Mouse (Mus musculus) heart, embryonic 13.5 days (tissue): Measurements from ENCODE around the gene Ppip5k2. TPM values are rescaled to one million over a fixed set of nuclear protein-coding genes. Genes with fewer than 3 reads are reported as not detected.

Experiments used
- ATAC-seq: fragments of 200-750 bp; cut with Nextera tagmentation; 2 replicates; pipeline ENCODE4 v1.8.0; 2017; ENCODE audit warnings: moderate TSS enrichment; ENCODE audit not compliant: insufficient number of reproducible peaks, low FRiP score, low TSS enrichment; ENCODE audit errors: extremely low read depth
- H3K27ac ChIP-seq: fragments of 300-500 bp; sonication (generic); replicated peaks from 2 replicates; pipeline ENCODE4 v1.5.1; 2015; ENCODE audit warnings: moderate library complexity, mild to moderate bottlenecking, inconsistent platforms
- H3K27me3 ChIP-seq: fragments of 300-500 bp; sonication (generic); replicated peaks from 2 replicates; pipeline ENCODE4 v1.6.1; 2015; ENCODE audit warnings: mild to moderate bottlenecking, inconsistent platforms
- H3K36me3 ChIP-seq: fragments of 300-500 bp; sonication (generic); 2 replicates; pipeline ENCODE4 v1.6.1; 2015; ENCODE audit warnings: mild to moderate bottlenecking, inconsistent platforms
- H3K4me1 ChIP-seq: fragments of 300-500 bp; sonication (generic); 2 replicates; pipeline ENCODE4 v1.6.1; 2015; ENCODE audit warnings: inconsistent platforms
- H3K4me2 ChIP-seq: fragments of 300-500 bp; sonication (generic); 2 replicates; pipeline ENCODE4 v1.6.1; 2015; ENCODE audit warnings: inconsistent platforms, mild to moderate bottlenecking, moderate library complexity
- H3K4me3 ChIP-seq: fragments of 300-500 bp; sonication (generic); 2 replicates; pipeline ENCODE4 v1.5.1; 2015; ENCODE audit warnings: moderate library complexity, mild to moderate bottlenecking, inconsistent platforms
- H3K9ac ChIP-seq: fragments of 300-500 bp; sonication (generic); 2 replicates; pipeline ENCODE4 v1.6.1; 2015; ENCODE audit warnings: inconsistent platforms, mild to moderate bottlenecking, moderate library complexity
- H3K9me3 ChIP-seq: fragments of 300-500 bp; sonication (generic); 2 replicates; pipeline ENCODE4 v1.6.1; 2016; ENCODE audit warnings: inconsistent platforms
- WGBS: fragments of 180-500 bp; shearing (Covaris S2); methylation state at CpG from one replicate; pipeline ENCODE4 v1.1.7; 2015; ENCODE audit warnings: mixed read lengths; 5-methylcytosine and 5-hydroxymethylcytosine counted together
- polyA plus RNA-seq: library from polyadenylated mRNA; unstranded; fragments of >200 nt; fragmentation: Nextera tagmentation; extraction: Ambion mirVana; gene quantifications from 2 replicates; pipeline ENCODE4 v1.2.1, GENCODE M21; 2015

Ppip5k2 gene
- polyA plus RNA-seq, 1 experiment from 2014 or later, result 33.1 TPM

DNA sequence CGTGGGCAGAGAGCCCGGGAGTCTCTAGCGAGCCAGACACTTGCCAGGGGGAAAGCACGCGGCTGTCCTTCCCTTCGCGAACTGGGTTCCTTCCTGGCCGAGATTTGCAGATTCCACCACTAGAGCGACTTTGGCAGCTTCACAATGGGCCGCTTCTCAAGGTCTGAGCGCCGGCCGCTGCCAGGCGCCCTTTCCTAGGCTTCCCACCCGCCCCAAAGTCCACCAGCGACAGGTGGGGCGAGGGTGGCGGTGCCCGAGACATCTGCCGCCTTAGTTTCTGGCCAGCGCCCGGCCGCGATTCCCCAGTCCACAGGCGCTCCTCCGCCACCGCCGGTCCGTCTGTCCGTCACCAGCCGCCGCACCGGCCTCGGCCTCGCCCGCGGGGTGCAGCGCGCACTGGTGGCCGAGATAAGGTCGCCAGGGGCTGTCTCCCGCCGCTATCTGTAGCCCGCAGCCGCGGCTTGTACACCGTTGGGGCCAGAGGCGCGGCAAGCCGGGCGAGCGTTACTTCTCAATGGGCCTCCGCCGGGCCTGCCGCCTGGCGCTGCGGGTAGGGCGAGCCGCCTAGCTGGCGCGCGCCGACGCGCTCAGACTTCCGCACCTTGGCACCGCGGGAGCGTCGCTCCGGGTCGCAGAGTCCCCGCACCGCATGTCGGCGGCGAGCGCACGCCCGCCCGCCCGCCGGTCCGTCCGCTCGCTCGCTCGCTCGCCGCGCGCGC is 109.4 kb downstream of the Ppip5k2 start:
- Histone ChIP-seq H3K4me1 (peaks cover 32% of the 10 kb centered on the region), H3K36me3 (no peaks in the 10 kb centered on the region), H3K27ac (peak overlapping the region; percentile 84), H3K9me3 (no peaks in the 10 kb centered on the region), H3K27me3 (no peaks in the 10 kb centered on the region), H3K9ac (peak overlapping the region; percentile 90), H3K4me2 (peak overlapping the region; percentile 86), H3K4me3 (peak overlapping the region; percentile 92)
- ATAC-seq, result peak; percentile 39
- WGBS, result under 1% methylated on average over 93 of the region's 93 CpGs

DNA sequence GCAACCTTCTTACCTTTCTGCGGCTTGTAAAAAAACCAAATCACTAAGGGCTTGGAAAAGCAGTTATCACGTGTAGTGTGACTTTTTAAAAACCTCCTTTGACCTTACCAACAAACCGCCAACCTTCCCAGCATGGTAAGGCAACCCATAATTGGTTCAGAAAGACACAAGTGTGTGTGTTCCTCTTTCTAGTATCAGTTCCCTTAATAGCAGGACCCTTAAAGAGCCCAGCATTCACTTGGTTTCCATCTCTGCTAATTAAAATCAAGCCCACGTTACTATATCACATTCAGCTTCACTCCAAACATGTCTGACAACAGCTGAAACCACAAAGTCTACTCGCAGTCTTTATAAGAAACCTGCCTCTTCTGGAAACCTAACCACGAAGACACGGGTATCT is 110.8 kb downstream of the Ppip5k2 start:
- H3K9me3 ChIP-seq, result no peaks in the 10 kb centered on the region
- peak overlapping the region; percentile 92 for H3K4me3 ChIP-seq
- ATAC-seq, result no peak
- H3K27me3 ChIP-seq, result no peaks in the 10 kb centered on the region
- no peak overlapping the region; the same call in 1 of the 2 replicates for H3K9ac ChIP-seq
- H3K36me3 ChIP-seq, result no peaks in the 10 kb centered on the region
- peak overlapping the region; percentile 86 for H3K4me2 ChIP-seq
- peaks cover 36% of the 10 kb centered on the region for H3K4me1 ChIP-seq
- 70% methylated on average over 7 of the region's 7 CpGs for WGBS
- no peak overlapping the region for H3K27ac ChIP-seq

GRCm38 (mm10) chr1:97657786-97658185 is 112.4 kb downstream of the Ppip5k2 start:
- Histone ChIP-seq H3K4me1 (peaks cover 46% of the 10 kb centered on the region), H3K27ac (no peak overlapping the region), H3K9ac (no peak overlapping the region), H3K4me3 (no peak overlapping the region), H3K4me2 (no peak overlapping the region), H3K27me3 (no peaks in the 10 kb centered on the region), H3K36me3 (no peaks in the 10 kb centered on the region), H3K9me3 (no peaks in the 10 kb centered on the region)
- no peak for ATAC-seq
- 75% methylated on average over 2 of the region's 2 CpGs for WGBS

DNA sequence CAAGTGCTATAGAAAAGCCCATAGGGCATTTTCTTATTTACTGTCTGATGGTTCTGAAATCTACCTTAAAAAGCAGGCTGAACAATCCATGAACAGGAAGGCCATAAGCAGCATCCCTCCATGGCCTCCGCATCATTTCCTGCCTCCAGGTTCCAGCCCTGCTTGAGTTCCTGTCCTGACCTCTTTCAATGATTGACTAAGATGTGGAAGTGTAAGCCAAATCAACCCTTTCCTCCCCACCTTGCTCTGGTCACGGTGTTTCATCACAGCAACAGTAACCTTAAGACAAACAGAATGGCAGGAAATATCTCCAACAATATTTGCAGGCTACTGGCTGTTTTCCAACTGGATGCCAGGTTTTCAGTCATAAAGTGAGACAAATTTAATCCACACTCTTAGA is 113.0 kb downstream of the Ppip5k2 start:
- WGBS, result 77% methylated on average over 2 of the region's 2 CpGs
- Histone ChIP-seq H3K27ac (no peak overlapping the region), H3K9me3 (no peaks in the 10 kb centered on the region), H3K9ac (no peak overlapping the region), H3K4me1 (peaks cover 49% of the 10 kb centered on the region), H3K36me3 (no peaks in the 10 kb centered on the region), H3K27me3 (no peaks in the 10 kb centered on the region), H3K4me2 (no peak overlapping the region), H3K4me3 (no peak overlapping the region)
- ATAC-seq, result no peak

Other genes starting within 250 kb of the Ppip5k2 start
- gene D1Ertd622e, start 108.3 kb downstream of the Ppip5k2 start, polyA plus RNA-seq, result 9.0 and 9.3 TPM in 2 replicates
- gene Gin1, start 239 bp downstream of the Ppip5k2 start, polyA plus RNA-seq, result 14.0 and 16.7 TPM in 2 replicates